Mouse (Mus musculus) erythroblast, embryonic 14.5 days (primary cell): ENCODE data around the gene Pmm2.

Experiments used
- GATA1 ChIP-seq: IDR thresholded peaks from 2 replicates; pipeline ENCODE4 v1.6.1; 2012; ENCODE audit warnings: low read length, inconsistent platforms, mixed read lengths
- TAL1 ChIP-seq: IDR thresholded peaks from 3 replicates; pipeline ENCODE4 v1.6.1; 2012; ENCODE audit warnings: low read length, inconsistent platforms, mixed read lengths

DNA sequence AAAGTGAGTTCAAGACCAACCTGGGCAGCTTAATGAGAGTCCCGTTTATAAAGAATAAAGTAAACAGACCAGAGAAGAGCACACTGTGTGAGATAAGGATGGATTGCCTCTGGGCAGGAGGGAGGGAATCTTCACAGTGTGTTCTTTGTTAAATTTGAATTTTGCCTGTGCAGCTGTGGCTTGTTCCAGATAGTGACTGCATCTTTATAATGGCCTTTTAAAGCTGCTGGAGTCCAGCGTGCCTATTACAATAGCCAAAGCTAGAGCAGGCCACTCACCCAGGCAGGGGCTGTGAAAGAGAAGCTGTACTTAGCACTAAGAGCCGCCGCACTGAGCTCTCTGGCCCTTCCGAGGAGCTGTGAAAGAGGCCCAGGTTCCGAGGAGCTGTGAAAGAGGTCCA, 8.1 kb downstream of the Pmm2 start:
- TF ChIP-seq GATA1 (no peak), TAL1 (no peak)
